In the genomic region with DNA sequence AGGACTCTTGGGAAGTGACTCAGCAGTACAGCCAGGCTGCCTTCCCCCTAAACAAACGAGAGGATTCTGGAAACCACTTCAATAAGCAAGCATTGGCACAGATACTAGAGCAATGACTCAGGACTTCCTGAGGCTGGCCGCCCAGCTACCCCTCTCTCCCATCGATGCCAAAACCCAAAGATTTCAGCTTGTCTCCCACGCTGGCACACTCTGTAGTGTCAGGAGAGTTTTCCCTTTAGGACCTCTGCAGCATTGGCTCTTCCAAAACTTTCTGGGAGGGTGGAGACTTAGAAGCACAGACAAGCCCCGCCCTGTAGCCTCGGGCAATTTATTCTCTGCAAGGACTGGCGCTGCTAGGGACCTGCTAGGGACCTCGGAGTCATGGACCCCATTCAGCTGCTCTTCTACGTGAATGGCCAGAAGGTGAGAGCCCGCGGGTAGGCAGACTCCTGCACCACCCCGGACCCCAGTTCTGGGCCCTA, we compare ENCODE assay signal across 8 mouse cellular contexts. TPM values are rescaled to one million over a fixed set of nuclear protein-coding genes. Genes with fewer than 3 reads are reported as not detected.
DNase-seq lines count a peak whose midpoint lies in the region; ATAC-seq and TF ChIP-seq lines count a peak whose summit lies in the region.

TSS of gene Aox1 (plus strand) at position 296 of the 482 bp plus-strand sequence.

- H3K27ac ChIP-seq in thymus, adult 2 months (ENCODE audit: control insufficient read depth, insufficient read depth, low read length), result no peak within 1 kb of the TSS
- H3K27ac ChIP-seq in gastrocnemius, adult 2 months, result peak within 1 kb of the TSS; percentile 94
- H3K27ac ChIP-seq in hindbrain, embryonic 14.5 days, result no peak within 1 kb of the TSS

- DNase-seq in thymus, adult 18-20 months, result peak; percentile 4 to 7
- no peak for DNase-seq in thymus, adult 2 months
- peak; percentile 40 to 64 for DNase-seq in cerebellum, postnatal 36 days
- DNase-seq in gastrocnemius, adult 2 months, result peak; percentile 83
- DNase-seq in hindbrain, embryonic 14.5 days (ENCODE audit: low spot score), result peak; percentile 44
- peak; percentile 26 to 37 for DNase-seq in layer of hippocampus, postnatal 36 days
- DNase-seq in lung, postnatal 4 days, result peak; percentile 45 to 49
- peak; percentile 16 to 25 for DNase-seq in right cerebral cortex, postnatal 36 days (ENCODE audit: low spot score in 2 of 2)

- H3K4me3 ChIP-seq in thymus, adult 2 months (ENCODE audit: control insufficient read depth, insufficient read depth, low read length), result no peak within 1 kb of the TSS
- peak within 1 kb of the TSS; percentile 87 for H3K4me3 ChIP-seq in gastrocnemius, adult 2 months
- no peak within 1 kb of the TSS; the same call in 1 of the 2 replicates for H3K4me3 ChIP-seq in hindbrain, embryonic 14.5 days (replicated peaks; ENCODE audit: low read length)

- TF ChIP-seq POLR2A in thymus, adult 2 months (IDR thresholded peaks at IDR 0.05; ENCODE audit: control insufficient read depth, extremely low read depth, insufficient read depth, low read length, poor library complexity), result no peak

- no peaks in the 10 kb centered on the region for H3K9me3 ChIP-seq in hindbrain, embryonic 14.5 days (ENCODE audit: control insufficient read depth, low read length)

- peak; percentile 51; the same call in 1 of the 2 replicates for ATAC-seq in hindbrain, embryonic 14.5 days (ENCODE audit: low FRiP score)

- no peak within 1 kb of the TSS for H3K9ac ChIP-seq in hindbrain, embryonic 14.5 days

- no peak for TF ChIP-seq CTCF in thymus, adult 2 months (IDR thresholded peaks at IDR 0.05; ENCODE audit: borderline replicate concordance, control insufficient read depth, extremely low read depth, insufficient read depth, low read length, poor library complexity)
- TF ChIP-seq CTCF in gastrocnemius, adult 2 months (IDR thresholded peaks at IDR 0.05), result no peak

- 2% methylated on average over 12 of the region's 12 CpGs for WGBS in thymus, adult 2 months
- WGBS in hindbrain, embryonic 14.5 days, result 18% methylated on average over 12 of the region's 12 CpGs

- H3K36me3 ChIP-seq in thymus, adult 2 months (ENCODE audit: control insufficient read depth, insufficient read depth, low read length), result peaks cover 6% of the 10 kb centered on the region; the same call in 1 of the 2 replicates
- H3K36me3 ChIP-seq in hindbrain, embryonic 14.5 days (replicated peaks; ENCODE audit: control insufficient read depth, insufficient read depth), result no peaks in the 10 kb centered on the region

- intact Hi-C loops in gastrocnemius, adult 2 months (cut with DNase I), result loop anchor here (2.0 kb wide), 1 partner anchor 601 kb away; no protein-coding TSS in a partner anchor

- H3K4me1 ChIP-seq in thymus, adult 2 months (replicated peaks; ENCODE audit: control insufficient read depth, insufficient read depth, low read length), result peaks cover 4% of the 10 kb centered on the region; the same call in 1 of the 2 replicates
- no peaks in the 10 kb centered on the region; the same call in 1 of the 2 replicates for H3K4me1 ChIP-seq in hindbrain, embryonic 14.5 days (replicated peaks; ENCODE audit: control insufficient read depth, insufficient read depth, low read length)

- no peaks in the 10 kb centered on the region for H3K27me3 ChIP-seq in thymus, adult 2 months (ENCODE audit: control insufficient read depth, insufficient read depth, low read length)
- H3K27me3 ChIP-seq in hindbrain, embryonic 14.5 days (ENCODE audit: control insufficient read depth, insufficient read depth, low read length), result no peaks in the 10 kb centered on the region

- peak within 1 kb of the TSS; percentile 42 for H3K4me2 ChIP-seq in hindbrain, embryonic 14.5 days (replicated peaks)

RNA-seq across cellular contexts. Expression of gene Aox1, which starts in this region (rescaled TPM):
- polyA plus RNA-seq in thymus, adult 2 months (2012; rRNA removed), result 2.1 and 2.4 TPM in 2 replicates
- 10 to 100 TPM in 1 of 2 experiments, 1 to 10 TPM in 1; 8.2 to 10.8 TPM for total RNA-seq in gastrocnemius, adult 2 months (2021)
- polyA plus RNA-seq in hindbrain, embryonic 14.5 days (2014; fragmentation: Nextera tagmentation; extraction: Ambion mirVana), result 0.21 and 0.31 TPM in 2 replicates
- total RNA-seq in layer of hippocampus, postnatal 36 days (2021), result 1 to 10 TPM; 3.0 to 4.2 TPM

Comparison
In these comparisons a context has a peak if more than half of its experiments do, and no peak if none do; other contexts are left out.
1. Peak in DNase-seq, ATAC-seq and H3K4me2 ChIP-seq in hindbrain, embryonic 14.5 days; RNA of the gene not detected or under 1 TPM.